Mouse (Mus musculus): ENCODE data around the gene Capn7.

GRCm38 (mm10) chr14:31385406-31385805, 49.0 kb downstream of the Capn7 start:
- TF ChIP-seq ZNF384 (IDR thresholded peaks at IDR 0.05; ENCODE audit: low read depth, low read length) (no peak), CHD2 (IDR thresholded peaks at IDR 0.05; ENCODE audit: low read depth, low read length) (no peak), ZC3H11A (IDR thresholded peaks at IDR 0.05; ENCODE audit: borderline replicate concordance, low read depth, low read length) (no peak)

Data from ES-E14 (cell line).